Mouse (Mus musculus) heart, embryonic 14.5 days (tissue): ENCODE measurements around the gene Ina. TPM values are rescaled to one million over a fixed set of nuclear protein-coding genes. Genes with fewer than 3 reads are reported as not detected.
A peak's percentile ranks its signal among the peaks of the same experiment; 100 is the strongest.

ENCODE experiments used
- ATAC-seq: fragments of 200-750 bp; cut with Nextera tagmentation; 2 replicates; pipeline ENCODE4 v1.8.0; 2017; ENCODE audit warnings: low read depth, moderate TSS enrichment; ENCODE audit not compliant: insufficient number of reproducible peaks, insufficient read depth, low FRiP score
- H3K27ac ChIP-seq, 2 experiments: fragments of 200-500 bp in 1 of 2; fragments of 300-500 bp in 1 of 2; sonication (generic) in 1 of 2; replicated peaks in 1 of 2; 2 replicates each; pipeline ENCODE4 v1.5.1; 2012 to 2014; ENCODE audit warnings: low read depth in 2 of 2, low read length in 2 of 2, control low read depth in 1 of 2, mild to moderate bottlenecking in 1 of 2, mixed read lengths in 1 of 2; ENCODE audit not compliant: control insufficient read depth in 1 of 2, insufficient read depth in 1 of 2
- H3K27me3 ChIP-seq: fragments of 300-500 bp; sonication (generic); 2 replicates; pipeline ENCODE4 v1.6.1; 2014; ENCODE audit warnings: mild to moderate bottlenecking, low read length, control low read depth; ENCODE audit not compliant: control insufficient read depth, insufficient read depth
- H3K36me3 ChIP-seq: fragments of 300-500 bp; sonication (generic); 2 replicates; pipeline ENCODE4 v1.6.1; 2014; ENCODE audit warnings: mild to moderate bottlenecking, control low read depth, low read length, mixed read lengths; ENCODE audit not compliant: control insufficient read depth, insufficient read depth
- H3K4me1 ChIP-seq, 2 experiments: fragments of 200-500 bp in 1 of 2; fragments of 300-500 bp in 1 of 2; sonication (generic) in 1 of 2; 2 replicates each; pipeline ENCODE4 v1.6.1; 2012 to 2014; ENCODE audit warnings: low read length in 2 of 2, control low read depth in 1 of 2, mixed read lengths in 1 of 2; ENCODE audit not compliant: control insufficient read depth in 2 of 2, insufficient read depth in 2 of 2
- H3K4me2 ChIP-seq: fragments of 300-500 bp; sonication (generic); 2 replicates; pipeline ENCODE4 v1.6.1; 2014; ENCODE audit warnings: mild to moderate bottlenecking, low read length
- H3K4me3 ChIP-seq, 2 experiments: fragments of 200-500 bp in 1 of 2; fragments of 300-500 bp in 1 of 2; sonication (generic) in 1 of 2; 2 replicates each; pipeline ENCODE4 v1.5.1; 2012 to 2014; ENCODE audit warnings: low read length in 2 of 2, mild to moderate bottlenecking in 2 of 2, control low read depth in 1 of 2, low read depth in 1 of 2, moderate library complexity in 1 of 2; ENCODE audit not compliant: control insufficient read depth in 1 of 2, insufficient read depth in 1 of 2
- H3K9ac ChIP-seq: fragments of 300-500 bp; sonication (generic); 2 replicates; pipeline ENCODE4 v1.6.1; 2014; ENCODE audit warnings: mild to moderate bottlenecking, low read length
- H3K9me3 ChIP-seq: fragments of 300-500 bp; sonication (generic); 2 replicates; pipeline ENCODE4 v1.6.1; 2016; ENCODE audit warnings: low read length, control low read depth; ENCODE audit not compliant: control insufficient read depth
- WGBS: fragments of 180-500 bp; shearing (Covaris S2); extraction: QIAGEN DNeasy Blood & Tissue Kit; methylation state at CpG from one replicate; pipeline ENCODE4 v1.1.7; 2014; 5-methylcytosine and 5-hydroxymethylcytosine counted together
- polyA plus RNA-seq: library from polyadenylated mRNA; unstranded; fragments of >200 nt; fragmentation: Nextera tagmentation; extraction: Ambion mirVana; gene quantifications from 2 replicates; pipeline ENCODE4 v1.2.1, GENCODE M21; 2014

Gene Ina
- polyA plus RNA-seq, 1 experiment from 2014 or later: 0.30 TPM

GRCm38 (mm10) chr19:47006321-47006720 lies 8.2 kb upstream of the Ina start:
- H3K4me3 ChIP-seq: no peak overlapping the region
- no peak overlapping the region for H3K27ac ChIP-seq
- WGBS: 0% methylated on average over 4 of the region's 4 CpGs
- H3K4me1 ChIP-seq: no peaks in the 10 kb centered on the region
- no peak overlapping the region for H3K4me2 ChIP-seq
- H3K9me3 ChIP-seq: no peaks in the 10 kb centered on the region
- no peak for ATAC-seq
- no peaks in the 10 kb centered on the region for H3K36me3 ChIP-seq
- H3K27me3 ChIP-seq: peaks cover 5% of the 10 kb centered on the region; the same call in 1 of the 2 replicates
- no peak overlapping the region for H3K9ac ChIP-seq

- Histone ChIP-seq H3K4me2 (no peak overlapping the region), H3K27ac (no peak overlapping the region), H3K4me1 (peaks cover 0 to 5% of the 10 kb centered on the region in 2 experiments; a peak in 2 of 4 replicates), H3K9me3 (no peaks in the 10 kb centered on the region), H3K9ac (no peak overlapping the region), H3K36me3 (no peaks in the 10 kb centered on the region), H3K27me3 (peaks cover 34% of the 10 kb centered on the region), H3K4me3 (no peak overlapping the region)
- no peak for ATAC-seq
- 74% methylated on average over 7 of the region's 7 CpGs for WGBS
These were observed 5.1 kb upstream of the Ina start for GRCm38 (mm10) chr19:47009420-47009819.

- Histone ChIP-seq H3K9me3 (no peaks in the 10 kb centered on the region), H3K4me2 (no peak overlapping the region), H3K27ac (no peak overlapping the region), H3K27me3 (peaks cover 39% of the 10 kb centered on the region), H3K4me3 (no peak overlapping the region), H3K36me3 (no peaks in the 10 kb centered on the region), H3K9ac (no peak overlapping the region), H3K4me1 (peaks cover 2 to 10% of the 10 kb centered on the region in 2 experiments; a peak in 2 of 4 replicates)
- no peak for ATAC-seq
- WGBS: 81% methylated on average over 5 of the region's 5 CpGs
These were observed 4.6 kb upstream of the Ina start for GRCm38 (mm10) chr19:47009943-47010342.

GRCm38 (mm10) chr19:47012521-47013130 lies 1.9 kb upstream of the Ina start:
- H3K27me3 ChIP-seq: peaks cover 57% of the 10 kb centered on the region
- H3K4me2 ChIP-seq: no peak overlapping the region
- no peak overlapping the region for H3K27ac ChIP-seq
- peaks cover 2 to 19% of the 10 kb centered on the region in 2 experiments; a peak in 3 of 4 replicates for H3K4me1 ChIP-seq
- no peaks in the 10 kb centered on the region for H3K9me3 ChIP-seq
- 80% methylated on average over 15 of the region's 15 CpGs for WGBS
- H3K4me3 ChIP-seq: no peak overlapping the region
- no peaks in the 10 kb centered on the region for H3K36me3 ChIP-seq
- no peak overlapping the region for H3K9ac ChIP-seq
- ATAC-seq: no peak

- WGBS: 12% methylated on average over 20 of the region's 20 CpGs
- Histone ChIP-seq H3K4me2 (no peak overlapping the region), H3K27ac (no peak overlapping the region), H3K36me3 (no peaks in the 10 kb centered on the region), H3K27me3 (peaks cover 66% of the 10 kb centered on the region), H3K9ac (no peak overlapping the region), H3K9me3 (no peaks in the 10 kb centered on the region), H3K4me1 (peaks cover 2 to 19% of the 10 kb centered on the region in 2 experiments; a peak in 3 of 4 replicates), H3K4me3 (peak overlapping the region in 1 of 2 experiments; percentile 45; a peak in 1 of 4 replicates)
- no peak for ATAC-seq
These were observed 949 bp upstream of the Ina start for GRCm38 (mm10) chr19:47013340-47014158.

- no peak overlapping the region for H3K9ac ChIP-seq
- no peaks in the 10 kb centered on the region for H3K9me3 ChIP-seq
- H3K4me2 ChIP-seq: peak overlapping the region; percentile 77
- ATAC-seq: no peak
- no peak overlapping the region for H3K27ac ChIP-seq
- H3K27me3 ChIP-seq: peaks cover 70% of the 10 kb centered on the region
- H3K36me3 ChIP-seq: no peaks in the 10 kb centered on the region
- 0% methylated on average over 11 of the region's 11 CpGs for WGBS
- H3K4me3 ChIP-seq: peak overlapping the region in 1 of 2 experiments; percentile 45; a peak in 3 of 4 replicates
- H3K4me1 ChIP-seq: peaks cover 2 to 19% of the 10 kb centered on the region in 2 experiments; a peak in 3 of 4 replicates
These were observed 395 bp upstream of the Ina start for GRCm38 (mm10) chr19:47014159-47014446.

- WGBS: under 1% methylated on average over 36 of the region's 37 CpGs
These were observed 898 bp downstream of the Ina start for GRCm38 (mm10) chr19:47015396-47015795.

More at GRCm38 (mm10) chr19:47015396-47015795, 898 bp downstream of the Ina start:
- no peak for ATAC-seq
- H3K4me2 ChIP-seq: peak overlapping the region; percentile 77
- peak overlapping the region; percentile 45 for H3K4me3 ChIP-seq
- H3K4me1 ChIP-seq: peaks cover 2 to 19% of the 10 kb centered on the region in 2 experiments; a peak in 3 of 4 replicates
- H3K9ac ChIP-seq: no peak overlapping the region
- no peaks in the 10 kb centered on the region for H3K9me3 ChIP-seq
- no peak overlapping the region for H3K27ac ChIP-seq
- H3K27me3 ChIP-seq: peaks cover 73% of the 10 kb centered on the region
- no peaks in the 10 kb centered on the region for H3K36me3 ChIP-seq
